Mouse (Mus musculus): ENCODE measurements around the gene Zfp276. TPM values are rescaled to one million over a fixed set of nuclear protein-coding genes. Genes with fewer than 3 reads are reported as not detected.
"Not testable (repeated sequence)": the region's sequence is repeated elsewhere in the genome, so short reads cannot be mapped to it uniquely, and the experiment has no call there.

Zfp276 gene
- total and polyA plus RNA-seq, 2 experiments from 2014 or later: 14.8 to 37.3 TPM

DNA sequence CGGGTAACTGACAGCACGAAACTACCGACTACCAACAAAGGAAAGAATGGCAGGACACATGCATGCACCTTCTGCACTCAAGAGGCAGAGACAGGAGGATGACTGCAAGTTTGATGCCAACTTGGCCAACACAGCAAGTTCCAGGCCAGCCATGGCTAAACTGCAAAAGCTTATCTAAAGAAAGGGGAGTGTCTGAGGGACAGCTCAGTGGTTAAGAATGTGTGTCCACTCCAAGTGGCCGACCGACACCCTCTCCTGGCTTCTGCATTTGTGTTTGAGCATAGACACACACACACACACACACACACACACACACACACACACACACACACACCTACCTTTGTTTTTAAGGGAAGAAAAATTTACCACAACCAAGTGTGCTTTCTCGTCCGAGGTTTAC lies 24.4 kb downstream of the Zfp276 start:
- H3K4me2 ChIP-seq (ENCODE audit: low read depth): no peak overlapping the region
- H3K9ac ChIP-seq: no peak overlapping the region
- no peak overlapping the region for H3K27ac ChIP-seq (ENCODE audit: low read depth, low read length)
- no peaks in the 10 kb centered on the region for H3K9me3 ChIP-seq (ENCODE audit: low read length)
- no peak for TF ChIP-seq CTCF (IDR thresholded peaks at IDR 0.05; ENCODE audit: low read depth)
- H3K4me3 ChIP-seq (ENCODE audit: low read depth, low read length): no peak overlapping the region
- 82% methylated on average over 7 of the region's 7 CpGs for WGBS
- no peak for ATAC-seq
- no peaks in the 10 kb centered on the region for H3K27me3 ChIP-seq (ENCODE audit: insufficient read depth, low read length)
- H3K36me3 ChIP-seq (ENCODE audit: insufficient read depth): no peaks in the 10 kb centered on the region
- no peak for DNase-seq
- no peaks in the 10 kb centered on the region for H3K4me1 ChIP-seq (ENCODE audit: insufficient read depth)

DNA sequence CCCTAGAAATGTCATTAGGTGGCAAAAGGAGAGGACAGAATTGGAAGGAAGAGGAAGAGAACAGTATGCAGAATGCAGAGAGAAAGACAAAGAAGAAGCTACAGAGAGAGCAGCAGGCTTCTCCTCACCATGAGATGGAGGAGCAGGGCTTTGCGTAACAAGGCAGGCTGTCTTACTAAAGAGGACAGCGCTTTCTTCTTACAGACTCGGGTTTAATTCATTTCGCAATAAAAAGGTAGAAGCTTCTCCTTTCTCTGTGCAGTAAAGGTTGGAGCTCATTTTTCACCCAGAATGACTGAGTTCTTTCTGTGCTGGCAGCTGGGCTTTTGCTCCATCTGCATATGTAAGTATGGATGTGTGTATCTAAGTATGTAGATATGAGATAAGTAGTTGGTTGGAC lies 25.8 kb downstream of the Zfp276 start:
- H3K27ac ChIP-seq (ENCODE audit: low read depth, low read length): no peak overlapping the region
- H3K9ac ChIP-seq: no peak overlapping the region
- WGBS: 97% methylated on average over 4 of the region's 4 CpGs
- no peak for TF ChIP-seq CTCF (IDR thresholded peaks at IDR 0.05; ENCODE audit: low read depth)
- DNase-seq (no peak), ATAC-seq (no peak)
- no peaks in the 10 kb centered on the region for H3K9me3 ChIP-seq (ENCODE audit: low read length)
- no peak overlapping the region for H3K4me3 ChIP-seq (ENCODE audit: low read depth, low read length)
- no peak overlapping the region for H3K4me2 ChIP-seq (ENCODE audit: low read depth)
- H3K27me3 ChIP-seq (ENCODE audit: insufficient read depth, low read length): no peaks in the 10 kb centered on the region
- H3K36me3 ChIP-seq (ENCODE audit: insufficient read depth): no peaks in the 10 kb centered on the region
- H3K4me1 ChIP-seq (ENCODE audit: insufficient read depth): no peaks in the 10 kb centered on the region

DNA sequence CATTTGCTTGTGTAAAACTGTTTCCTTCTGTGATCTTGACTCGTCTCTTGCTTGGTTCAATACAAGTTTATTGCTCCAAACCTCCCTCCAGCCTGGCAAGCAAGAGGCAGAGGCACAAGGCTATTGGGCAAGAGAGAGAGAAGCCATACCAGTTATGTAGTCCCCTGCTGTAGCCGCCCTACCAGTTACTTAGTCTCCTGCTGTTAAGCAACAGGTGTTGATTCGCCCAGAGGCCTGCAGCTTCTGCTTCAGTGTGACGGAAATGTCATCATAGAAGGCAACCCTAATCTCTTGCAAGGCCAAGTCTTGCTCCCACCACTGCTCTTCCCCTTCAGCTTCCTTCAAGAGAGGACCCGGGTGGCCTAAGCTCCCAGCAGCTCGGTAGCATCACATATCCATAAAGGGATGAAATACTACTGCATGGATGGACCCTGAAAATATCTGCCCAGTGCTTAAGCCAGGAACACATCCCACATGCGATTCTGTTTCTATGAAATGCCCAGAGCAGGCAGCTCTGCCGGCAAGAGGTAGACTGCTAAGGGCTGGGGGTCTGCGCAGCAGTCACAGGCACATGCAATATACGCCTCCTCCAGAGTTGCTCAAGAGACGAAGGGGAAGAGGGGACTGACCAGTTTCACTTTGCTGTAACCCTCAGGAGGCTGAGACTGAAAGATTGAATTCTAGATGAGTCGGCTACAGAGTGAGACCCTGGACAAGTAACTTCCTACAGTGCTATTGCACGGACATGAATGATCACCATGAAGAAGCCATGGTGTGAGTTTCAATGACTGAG lies 26.5 kb downstream of the Zfp276 start:
- no peak for DNase-seq
- no peaks in the 10 kb centered on the region for H3K4me1 ChIP-seq (ENCODE audit: insufficient read depth)
- no peak overlapping the region for H3K9ac ChIP-seq
- no peak overlapping the region for H3K4me3 ChIP-seq (ENCODE audit: low read depth, low read length)
- H3K36me3 ChIP-seq (ENCODE audit: insufficient read depth): no peaks in the 10 kb centered on the region
- no peaks in the 10 kb centered on the region for H3K9me3 ChIP-seq (ENCODE audit: low read length)
- no peak overlapping the region for H3K27ac ChIP-seq (ENCODE audit: low read depth, low read length)
- no peaks in the 10 kb centered on the region for H3K27me3 ChIP-seq (ENCODE audit: insufficient read depth, low read length)
- no peak overlapping the region for H3K4me2 ChIP-seq (ENCODE audit: low read depth)
- no peak for ATAC-seq
- WGBS: 91% methylated on average over 13 of the region's 13 CpGs
- TF ChIP-seq CTCF (IDR thresholded peaks at IDR 0.05; ENCODE audit: low read depth): no peak

DNA sequence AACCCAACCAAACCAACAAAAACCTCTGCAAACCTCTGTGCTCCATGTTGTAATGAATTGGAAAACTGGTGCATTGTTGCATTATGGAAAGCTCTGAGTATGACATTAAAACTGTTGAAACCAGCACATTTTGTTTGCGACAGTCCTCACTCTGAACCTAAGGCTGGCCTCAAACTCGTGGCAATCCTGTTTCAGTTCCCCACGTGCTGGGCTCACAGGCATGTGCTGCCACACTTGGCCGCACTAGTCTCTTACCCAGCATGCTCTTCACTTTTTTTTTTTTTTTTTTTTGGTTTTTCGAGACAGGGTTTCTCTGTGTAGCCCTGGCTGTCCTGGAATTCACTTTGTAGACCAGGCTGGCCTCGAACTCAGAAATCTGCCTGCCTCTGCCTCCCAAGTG lies 29.0 kb downstream of the Zfp276 start:
- not testable (repeated sequence) for DNase-seq; H3K4me3 ChIP-seq (ENCODE audit: low read depth, low read length); ATAC-seq; H3K4me2 ChIP-seq (ENCODE audit: low read depth); H3K4me1 ChIP-seq (ENCODE audit: insufficient read depth); H3K36me3 ChIP-seq (ENCODE audit: insufficient read depth); H3K9ac ChIP-seq; H3K9me3 ChIP-seq (ENCODE audit: low read length); H3K27ac ChIP-seq (ENCODE audit: low read depth, low read length); H3K27me3 ChIP-seq (ENCODE audit: insufficient read depth, low read length)
- WGBS: 92% methylated on average over 5 of the region's 6 CpGs

DNA sequence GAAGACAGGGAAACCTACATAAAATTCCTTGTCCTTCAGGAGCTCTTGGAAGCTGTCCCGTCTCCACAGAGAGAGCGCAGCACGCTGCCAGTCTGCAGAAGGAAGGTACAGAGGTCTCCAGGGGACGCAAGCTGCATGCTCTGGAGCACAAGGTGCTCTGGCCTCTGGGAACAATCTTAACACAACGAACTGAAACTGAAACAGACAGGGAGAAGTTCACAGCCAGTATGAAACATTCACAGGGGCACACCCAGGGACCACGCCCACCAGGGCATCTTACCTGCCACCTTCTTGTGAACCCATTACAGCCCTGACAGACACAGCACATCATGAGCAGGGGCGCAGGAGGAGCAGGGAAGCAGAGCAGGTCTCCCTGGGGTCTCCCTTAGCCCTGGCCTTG lies 30.0 kb downstream of the Zfp276 start:
- no peak for ATAC-seq

DNA sequence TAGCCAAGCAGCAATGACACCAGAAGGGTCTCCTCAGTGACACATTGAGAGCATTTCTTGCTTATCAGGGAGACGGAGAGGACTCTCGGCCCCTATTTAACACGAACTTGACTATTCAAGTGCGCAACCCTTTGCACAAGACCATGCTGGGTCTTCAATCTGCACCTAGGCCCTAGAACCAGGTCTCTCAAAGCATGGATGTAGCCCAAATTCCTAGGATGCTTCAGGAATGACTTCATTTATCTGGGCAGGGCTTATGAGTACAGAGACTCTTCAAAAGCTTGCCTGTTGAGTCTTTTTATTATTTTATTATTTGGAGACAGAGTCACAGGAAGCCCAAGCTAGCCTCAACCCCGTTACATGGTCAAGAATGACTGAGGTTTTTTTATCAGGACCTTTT lies 30.5 kb downstream of the Zfp276 start:
- WGBS: 94% methylated on average over 5 of the region's 5 CpGs
- H3K27me3 ChIP-seq (ENCODE audit: insufficient read depth, low read length): no peaks in the 10 kb centered on the region
- no peak overlapping the region for H3K27ac ChIP-seq (ENCODE audit: low read depth, low read length)
- DNase-seq (no peak), ATAC-seq (no peak)
- no peaks in the 10 kb centered on the region for H3K4me1 ChIP-seq (ENCODE audit: insufficient read depth)
- H3K9ac ChIP-seq: no peak overlapping the region
- no peak for TF ChIP-seq CTCF (IDR thresholded peaks at IDR 0.05; ENCODE audit: low read depth)
- no peak overlapping the region for H3K4me2 ChIP-seq (ENCODE audit: low read depth)
- H3K9me3 ChIP-seq (ENCODE audit: low read length): no peaks in the 10 kb centered on the region
- no peaks in the 10 kb centered on the region for H3K36me3 ChIP-seq (ENCODE audit: insufficient read depth)
- no peak overlapping the region for H3K4me3 ChIP-seq (ENCODE audit: low read depth, low read length)

More for the DNA sequence above, 30.0 kb downstream of the Zfp276 start:
- 89% methylated on average over 7 of the region's 7 CpGs for WGBS
- Histone ChIP-seq H3K9ac (no peak overlapping the region), H3K36me3 (ENCODE audit: insufficient read depth) (no peaks in the 10 kb centered on the region), H3K9me3 (ENCODE audit: low read length) (no peaks in the 10 kb centered on the region), H3K4me1 (ENCODE audit: insufficient read depth) (no peaks in the 10 kb centered on the region), H3K27me3 (ENCODE audit: insufficient read depth, low read length) (no peaks in the 10 kb centered on the region), H3K27ac (ENCODE audit: low read depth, low read length) (no peak overlapping the region), H3K4me3 (ENCODE audit: low read depth, low read length) (no peak overlapping the region), H3K4me2 (ENCODE audit: low read depth) (no peak overlapping the region)
- no peak for DNase-seq
- no peak for TF ChIP-seq CTCF (IDR thresholded peaks at IDR 0.05; ENCODE audit: low read depth)

DNA sequence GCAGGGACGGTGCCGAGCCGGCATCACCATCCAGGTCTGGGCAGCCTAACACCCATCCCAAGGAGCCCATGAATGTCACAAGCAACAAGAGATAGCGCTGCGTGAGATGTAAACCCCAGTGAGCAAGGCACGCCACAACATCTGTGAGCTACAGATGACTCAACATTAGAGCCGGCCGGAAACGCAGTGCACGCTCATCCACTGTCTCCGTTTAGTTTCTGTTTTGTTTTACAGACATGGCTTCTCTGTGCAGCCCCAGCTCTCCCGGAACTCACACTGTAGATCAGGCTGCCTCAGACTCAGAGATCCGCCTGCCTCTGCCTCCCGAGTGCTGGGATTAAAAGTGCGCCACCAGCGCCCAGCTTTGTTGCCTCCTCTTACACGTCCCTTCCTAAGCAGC lies 33.4 kb downstream of the Zfp276 start:
- 94% methylated on average over 17 of the region's 17 CpGs for WGBS
- TF ChIP-seq CTCF (IDR thresholded peaks at IDR 0.05; ENCODE audit: low read depth): no peak
- Histone ChIP-seq H3K4me1 (ENCODE audit: insufficient read depth) (no peaks in the 10 kb centered on the region), H3K9me3 (ENCODE audit: low read length) (no peaks in the 10 kb centered on the region), H3K36me3 (ENCODE audit: insufficient read depth) (no peaks in the 10 kb centered on the region), H3K9ac (no peak overlapping the region), H3K4me2 (ENCODE audit: low read depth) (no peak overlapping the region), H3K4me3 (ENCODE audit: low read depth, low read length) (no peak overlapping the region), H3K27ac (ENCODE audit: low read depth, low read length) (no peak overlapping the region), H3K27me3 (ENCODE audit: insufficient read depth, low read length) (no peaks in the 10 kb centered on the region)
- ATAC-seq (no peak), DNase-seq (no peak)

Measured in forebrain, postnatal 0 days (tissue).